Comparison of ENCODE assay signal across 8 mouse cellular contexts in the genomic region with DNA sequence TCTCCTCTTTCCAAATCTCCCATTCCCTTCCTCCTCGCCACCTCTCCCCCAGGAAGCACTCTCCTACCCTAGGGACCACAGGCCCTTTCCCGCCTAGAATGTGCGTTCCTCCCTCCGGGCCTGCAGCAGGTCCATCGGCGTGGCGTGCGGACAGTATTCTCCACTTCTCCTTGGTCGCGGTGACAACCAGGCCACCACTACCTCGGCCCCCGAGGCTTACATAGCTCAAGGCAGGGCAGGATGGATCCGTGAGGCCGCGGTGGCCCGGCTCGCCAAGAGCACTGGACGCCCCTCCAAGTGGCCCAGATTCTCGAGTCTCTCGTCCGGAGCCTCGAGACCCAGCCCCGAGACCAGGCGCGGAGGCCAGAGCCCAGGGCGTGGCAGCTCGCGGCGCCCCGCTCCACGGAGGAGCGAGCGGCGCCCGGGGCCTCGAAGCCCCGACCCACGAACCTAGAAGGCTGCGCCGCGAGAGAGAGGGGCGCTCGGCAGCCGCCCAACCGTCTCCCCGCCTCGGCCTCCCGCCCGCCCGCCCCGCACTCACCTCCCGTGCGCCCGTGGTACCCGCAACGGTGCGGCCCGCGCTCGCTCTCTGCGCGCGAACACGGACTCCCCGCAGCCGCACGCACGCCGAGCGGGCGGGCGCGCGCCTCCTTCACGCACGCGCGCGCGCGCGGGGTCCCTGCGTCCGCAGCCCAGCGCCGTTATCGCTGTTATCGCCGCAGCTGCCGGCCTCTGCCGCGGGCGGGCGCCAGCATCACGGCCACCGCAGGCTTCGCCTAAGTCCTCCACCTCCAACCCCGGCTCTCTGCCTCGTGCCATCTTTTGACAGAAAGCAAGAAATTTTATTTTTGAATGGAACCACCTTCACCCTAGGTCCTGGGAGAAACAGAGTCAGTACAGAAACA. TPM values are rescaled to one million over a fixed set of nuclear protein-coding genes. Genes with fewer than 3 reads are reported as not detected.
A peak's percentile ranks its signal among the peaks of the same experiment; 100 is the strongest.
DNase-seq lines count a peak whose midpoint lies in the region; ATAC-seq and TF ChIP-seq lines count a peak whose summit lies in the region.

TSS of gene B3galnt1 (minus strand) at position 700 of the 905 bp plus-strand sequence.

- peak; percentile 86 for DNase-seq in forebrain, embryonic 14.5 days (ENCODE audit: low spot score)
- peak; percentile 24 for DNase-seq in heart, postnatal 0 days (ENCODE audit: low spot score)
- DNase-seq in kidney, postnatal 36 days = peak; percentile 64 to 80
- DNase-seq in urinary bladder, postnatal 14 days (ENCODE audit: low spot score) = peak; percentile 53

- peak; percentile 23 for TF ChIP-seq CTCF in ES-Bruce4 (IDR thresholded peaks at IDR 0.05; ENCODE audit: low read depth, low read length)
- peak; percentile 20; the same call in 1 of the 2 replicates for TF ChIP-seq CTCF in heart, postnatal 0 days (IDR thresholded peaks at IDR 0.05; ENCODE audit: low read depth)

- peaks cover 3% of the 10 kb centered on the region for H3K4me1 ChIP-seq in ES-Bruce4 (ENCODE audit: control insufficient read depth, insufficient read depth, low read length)
- H3K4me1 ChIP-seq in brown adipose tissue, adult 24 weeks (ENCODE audit: control insufficient read depth, insufficient read depth, insufficient read length, low read length) = peaks cover 7% of the 10 kb centered on the region
- peaks cover 12% of the 10 kb centered on the region for H3K4me1 ChIP-seq in forebrain, embryonic 14.5 days (ENCODE audit: control insufficient read depth, insufficient read depth, low read length)
- H3K4me1 ChIP-seq in heart, postnatal 0 days (ENCODE audit: control insufficient read depth, insufficient read depth) = peaks cover 5% of the 10 kb centered on the region; the same call in 1 of the 2 replicates
- no peaks in the 10 kb centered on the region for H3K4me1 ChIP-seq in liver, embryonic 16.5 days (ENCODE audit: control insufficient read depth, low read depth, low read length)
- H3K4me1 ChIP-seq in neural tube, embryonic 14.5 days (ENCODE audit: control insufficient read depth, insufficient read depth, low read length) = peaks cover 12% of the 10 kb centered on the region; the same call in 1 of the 2 replicates

- ATAC-seq in forebrain, embryonic 14.5 days = peak; percentile 89
- ATAC-seq in heart, postnatal 0 days (ENCODE audit: insufficient read depth, low read depth) = peak; percentile 64
- ATAC-seq in liver, embryonic 16.5 days (ENCODE audit: low read depth) = peak; percentile 63
- peak; percentile 90 for ATAC-seq in neural tube, embryonic 14.5 days (ENCODE audit: low read depth)

- H3K9me3 ChIP-seq in ES-Bruce4 (replicated peaks; ENCODE audit: control insufficient read depth, insufficient read depth, low read length, poor library complexity, severe bottlenecking) = peaks cover 5% of the 10 kb centered on the region; the same call in 1 of the 2 replicates
- H3K9me3 ChIP-seq in forebrain, embryonic 14.5 days (replicated peaks; ENCODE audit: control insufficient read depth, low read length) = no peaks in the 10 kb centered on the region
- no peaks in the 10 kb centered on the region for H3K9me3 ChIP-seq in heart, postnatal 0 days (replicated peaks; ENCODE audit: control insufficient read depth, low read length)
- no peaks in the 10 kb centered on the region for H3K9me3 ChIP-seq in liver, embryonic 16.5 days (replicated peaks; ENCODE audit: control insufficient read depth, low read length)
- H3K9me3 ChIP-seq in neural tube, embryonic 14.5 days (ENCODE audit: control insufficient read depth, low read length) = no peaks in the 10 kb centered on the region

- peaks cover 6% of the 10 kb centered on the region; the same call in 1 of the 2 replicates for H3K27me3 ChIP-seq in ES-Bruce4 (ENCODE audit: control insufficient read depth, insufficient read depth, low read length, poor library complexity, severe bottlenecking)
- no peaks in the 10 kb centered on the region for H3K27me3 ChIP-seq in forebrain, embryonic 14.5 days (replicated peaks; ENCODE audit: control insufficient read depth, insufficient read depth, low read length)
- H3K27me3 ChIP-seq in heart, postnatal 0 days (ENCODE audit: control insufficient read depth, insufficient read depth, low read length) = 0 out of 2 replicates have a peak, but pooled peaks cover 7% of the 10 kb centered on the region
- peaks cover 15% of the 10 kb centered on the region for H3K27me3 ChIP-seq in liver, embryonic 16.5 days (ENCODE audit: control insufficient read depth, insufficient read depth, low read depth, low read length)
- H3K27me3 ChIP-seq in neural tube, embryonic 14.5 days (ENCODE audit: control insufficient read depth, insufficient read depth, low read length) = no peaks in the 10 kb centered on the region

- peak within 1 kb of the TSS; percentile 91 for H3K9ac ChIP-seq in ES-Bruce4 (ENCODE audit: low read depth, poor library complexity, severe bottlenecking)
- H3K9ac ChIP-seq in forebrain, embryonic 14.5 days (ENCODE audit: low read length) = peak within 1 kb of the TSS; percentile 89
- H3K9ac ChIP-seq in heart, postnatal 0 days (replicated peaks; ENCODE audit: low read depth, low read length) = peak within 1 kb of the TSS; percentile 73
- peak within 1 kb of the TSS; percentile 51; the same call in 1 of the 2 replicates for H3K9ac ChIP-seq in liver, embryonic 16.5 days (ENCODE audit: low read depth, low read length)
- H3K9ac ChIP-seq in neural tube, embryonic 14.5 days (replicated peaks; ENCODE audit: low read depth, low read length) = peak within 1 kb of the TSS; percentile 87

- under 1% methylated on average over 74 of the region's 99 CpGs for WGBS in forebrain, embryonic 14.5 days
- under 1% methylated on average over 91 of the region's 99 CpGs for WGBS in heart, postnatal 0 days
- 1% methylated on average over 76 of the region's 99 CpGs for WGBS in liver, embryonic 16.5 days (ENCODE audit: insufficient replicate concordance)
- 0% methylated on average over 69 of the region's 99 CpGs for WGBS in neural tube, embryonic 14.5 days

- no peak within 1 kb of the TSS for H3K27ac ChIP-seq in ES-Bruce4 (ENCODE audit: insufficient read depth, low read length)
- peak within 1 kb of the TSS; percentile 65 for H3K27ac ChIP-seq in brown adipose tissue, adult 24 weeks (replicated peaks; ENCODE audit: low read depth, low read length)
- H3K27ac ChIP-seq in forebrain, embryonic 14.5 days (ENCODE audit: low read depth, low read length) = peak within 1 kb of the TSS; percentile 76
- peak within 1 kb of the TSS; percentile 28; the same call in 1 of the 2 replicates for H3K27ac ChIP-seq in heart, postnatal 0 days (ENCODE audit: low read depth)
- H3K27ac ChIP-seq in liver, embryonic 16.5 days (ENCODE audit: low read length) = no peak within 1 kb of the TSS
- H3K27ac ChIP-seq in neural tube, embryonic 14.5 days (ENCODE audit: low read depth, low read length) = peak within 1 kb of the TSS; percentile 70

- H3K4me3 ChIP-seq in ES-Bruce4 (ENCODE audit: low read depth, low read length) = peak within 1 kb of the TSS; percentile 69
- peak within 1 kb of the TSS; percentile 82 for H3K4me3 ChIP-seq in brown adipose tissue, adult 24 weeks (ENCODE audit: insufficient read depth, low read depth, low read length)
- peak within 1 kb of the TSS; percentile 69 for H3K4me3 ChIP-seq in forebrain, embryonic 14.5 days (ENCODE audit: low read depth, low read length)
- peak within 1 kb of the TSS; percentile 77 for H3K4me3 ChIP-seq in heart, postnatal 0 days (ENCODE audit: low read depth, low read length)
- peak within 1 kb of the TSS; percentile 56 for H3K4me3 ChIP-seq in liver, embryonic 16.5 days (ENCODE audit: low read depth, low read length)
- H3K4me3 ChIP-seq in neural tube, embryonic 14.5 days (ENCODE audit: low read depth, low read length) = peak within 1 kb of the TSS; percentile 76

- no peaks in the 10 kb centered on the region for H3K36me3 ChIP-seq in ES-Bruce4 (ENCODE audit: control insufficient read depth, insufficient read depth, low read length, poor library complexity, severe bottlenecking)
- H3K36me3 ChIP-seq in forebrain, embryonic 14.5 days (ENCODE audit: control insufficient read depth, insufficient read depth, low read length) = no peaks in the 10 kb centered on the region
- no peaks in the 10 kb centered on the region for H3K36me3 ChIP-seq in heart, postnatal 0 days (replicated peaks; ENCODE audit: control insufficient read depth, insufficient read depth, low read length)
- no peaks in the 10 kb centered on the region for H3K36me3 ChIP-seq in liver, embryonic 16.5 days (ENCODE audit: control insufficient read depth, insufficient read depth)
- no peaks in the 10 kb centered on the region for H3K36me3 ChIP-seq in neural tube, embryonic 14.5 days (ENCODE audit: control insufficient read depth, insufficient read depth, low read length)

- TF ChIP-seq POLR2A in ES-Bruce4 (IDR thresholded peaks at IDR 0.05; ENCODE audit: insufficient read depth, low read length) = no peak

- TF ChIP-seq EP300 in ES-Bruce4 (IDR thresholded peaks at IDR 0.05; ENCODE audit: insufficient read depth, low read depth, low read length) = no peak
- no peak for TF ChIP-seq EP300 in heart, postnatal 0 days (IDR thresholded peaks at IDR 0.05; ENCODE audit: low read depth)

- peak within 1 kb of the TSS; percentile 65 for H3K4me2 ChIP-seq in forebrain, embryonic 14.5 days (ENCODE audit: low read length)
- H3K4me2 ChIP-seq in heart, postnatal 0 days (ENCODE audit: low read depth, low read length) = peak within 1 kb of the TSS; percentile 94
- peak within 1 kb of the TSS; percentile 49 for H3K4me2 ChIP-seq in liver, embryonic 16.5 days (ENCODE audit: low read depth, low read length)
- H3K4me2 ChIP-seq in neural tube, embryonic 14.5 days (ENCODE audit: low read depth, low read length) = peak within 1 kb of the TSS; percentile 75

RNA-seq across cellular contexts. Expression of gene B3galnt1, which starts in this region (rescaled TPM):
- 3.1 and 4.8 TPM in 2 replicates for polyA plus RNA-seq in ES-Bruce4 (2011; ENCODE audit: insufficient read depth, insufficient read length, low read depth, missing spikeins)
- polyA plus RNA-seq in brown adipose tissue, adult 24 weeks (2012; ENCODE audit: insufficient read depth, insufficient read length, missing spikeins) = 6.9 and 8.8 TPM in 2 replicates
- polyA plus RNA-seq in forebrain, embryonic 14.5 days (2014; fragmentation: Nextera tagmentation; extraction: Ambion mirVana) = 88.1 and 103 TPM in 2 replicates
- total RNA-seq in heart, postnatal 0 days (2014; rRNA removed; ENCODE audit: low replicate concordance) = 4.0 and 6.8 TPM in 2 replicates
- 6.4 and 7.0 TPM in 2 replicates for polyA plus RNA-seq in heart, postnatal 0 days (2015; fragmentation: Nextera tagmentation; extraction: Ambion mirVana)
- 4.3 and 4.5 TPM in 2 replicates for polyA plus RNA-seq in liver, embryonic 16.5 days (2015; fragmentation: Nextera tagmentation; extraction: Ambion mirVana)
- 109 and 114 TPM in 2 replicates for polyA plus RNA-seq in neural tube, embryonic 14.5 days (2014; fragmentation: Nextera tagmentation; extraction: Ambion mirVana)

Comparison
In these comparisons a context has a peak if more than half of its experiments do, and no peak if none do; other contexts are left out.
1. H3K27ac ChIP-seq: peak in brown adipose tissue, adult 24 weeks (single experiment), forebrain, embryonic 14.5 days (single experiment), heart, postnatal 0 days (single experiment) and neural tube, embryonic 14.5 days (single experiment); none in ES-Bruce4 (single experiment) and liver, embryonic 16.5 days (single experiment).
2. DNase-seq: peak in every context shown above with its lines; median percentile 86 in forebrain, embryonic 14.5 days; 72 in kidney, postnatal 36 days; 53 in urinary bladder, postnatal 14 days; 24 in heart, postnatal 0 days.
3. Peak in every context shown above with its lines, with median percentiles within 50 percentile points of each other: H3K4me3 ChIP-seq, H3K9ac ChIP-seq, ATAC-seq and H3K4me2 ChIP-seq.